Mouse (Mus musculus) hindbrain, embryonic 13.5 days (tissue): Measurements from ENCODE around the gene 2610528A11Rik. TPM values are rescaled to one million over a fixed set of nuclear protein-coding genes. Genes with fewer than 3 reads are reported as not detected.

Experiments
- ATAC-seq: fragments of 200-750 bp; cut with Nextera tagmentation; 2 replicates; pipeline ENCODE4 v1.8.0; 2017; ENCODE audit warnings: moderate TSS enrichment; ENCODE audit not compliant: low FRiP score
- H3K27ac ChIP-seq: fragments of 300-500 bp; sonication (generic); 2 replicates; pipeline ENCODE4 v1.5.1; 2015; ENCODE audit warnings: inconsistent platforms, mild to moderate bottlenecking, moderate library complexity
- H3K27me3 ChIP-seq: fragments of 300-500 bp; sonication (generic); 2 replicates; pipeline ENCODE4 v1.6.1; 2015; ENCODE audit warnings: mild to moderate bottlenecking, inconsistent platforms
- H3K36me3 ChIP-seq: fragments of 300-500 bp; sonication (generic); 2 replicates; pipeline ENCODE4 v1.6.1; 2015; ENCODE audit warnings: mild to moderate bottlenecking, inconsistent platforms
- H3K4me1 ChIP-seq: fragments of 300-500 bp; sonication (generic); replicated peaks from 2 replicates; pipeline ENCODE4 v1.6.1; 2015; ENCODE audit warnings: inconsistent platforms
- H3K4me2 ChIP-seq: fragments of 300-500 bp; sonication (generic); 2 replicates; pipeline ENCODE4 v1.6.1; 2015; ENCODE audit warnings: inconsistent platforms, mild to moderate bottlenecking, moderate library complexity
- H3K4me3 ChIP-seq: fragments of 300-500 bp; sonication (generic); 2 replicates; pipeline ENCODE4 v1.5.1; 2015; ENCODE audit warnings: mild to moderate bottlenecking, inconsistent platforms
- H3K9ac ChIP-seq: fragments of 300-500 bp; sonication (generic); 2 replicates; pipeline ENCODE4 v1.6.1; 2015; ENCODE audit warnings: mild to moderate bottlenecking, inconsistent platforms
- H3K9me3 ChIP-seq: fragments of 300-500 bp; sonication (generic); 2 replicates; pipeline ENCODE4 v1.6.1; 2016; ENCODE audit warnings: inconsistent platforms
- WGBS: fragments of 180-500 bp; shearing (Covaris S2); methylation state at CpG from one replicate; pipeline ENCODE4 v1.1.7; 2015; 5-methylcytosine and 5-hydroxymethylcytosine counted together
- polyA plus RNA-seq: library from polyadenylated mRNA; unstranded; fragments of >200 nt; fragmentation: Nextera tagmentation; extraction: Ambion mirVana; gene quantifications from 2 replicates; pipeline ENCODE4 v1.2.1, GENCODE M21; 2015

Gene 2610528A11Rik
- polyA plus RNA-seq, 1 experiment from 2014 or later: 0.47 TPM

DNA sequence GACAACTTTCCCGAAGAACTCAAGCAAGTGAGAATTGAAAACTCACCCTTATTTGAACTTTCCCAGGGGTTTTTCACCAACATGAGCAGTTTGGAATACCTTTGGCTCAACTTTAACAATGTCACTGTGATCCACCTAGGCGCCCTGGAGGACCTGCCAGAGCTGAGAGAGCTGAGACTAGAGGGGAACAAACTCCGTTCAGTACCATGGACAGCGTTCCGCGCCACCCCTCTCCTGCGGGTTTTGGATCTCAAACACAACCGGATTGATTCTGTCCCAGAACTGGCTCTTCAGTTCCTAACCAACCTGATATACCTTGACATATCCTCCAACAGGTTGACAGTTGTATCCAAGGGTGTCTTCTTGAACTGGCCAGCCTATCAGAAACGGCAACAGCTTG is 45.3 kb downstream of the 2610528A11Rik start:
- Histone ChIP-seq H3K27me3 (0 out of 2 replicates have a peak, but pooled peaks cover 3% of the 10 kb centered on the region), H3K4me2 (no peak overlapping the region), H3K9me3 (no peaks in the 10 kb centered on the region), H3K27ac (no peak overlapping the region), H3K9ac (no peak overlapping the region), H3K36me3 (no peaks in the 10 kb centered on the region), H3K4me1 (no peaks in the 10 kb centered on the region), H3K4me3 (no peak overlapping the region)
- WGBS: 21% methylated on average over 9 of the region's 9 CpGs
- ATAC-seq: no peak

DNA sequence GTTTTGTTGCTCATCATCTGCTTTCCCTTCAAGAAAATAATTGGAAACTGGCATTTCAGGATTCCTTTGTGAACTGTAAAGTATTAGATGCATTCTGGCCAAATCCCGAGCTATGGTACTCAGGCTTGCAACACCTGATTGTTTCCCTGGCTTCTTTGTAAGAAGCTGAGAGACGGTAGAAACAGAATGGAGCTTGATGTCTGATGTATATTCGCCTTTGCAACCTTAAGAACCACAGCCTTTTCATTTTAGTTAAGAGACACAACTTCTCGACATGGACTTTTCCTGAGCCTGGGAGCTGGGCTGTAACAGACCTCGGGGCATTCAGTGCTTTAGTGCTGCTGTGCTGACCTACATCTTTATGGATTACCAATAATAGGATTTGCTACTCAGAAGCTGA is 46.2 kb downstream of the 2610528A11Rik start, which contains the start of gene Lrit2:
TSS of gene Lrit2 (plus strand) at position 301 of the 400 bp plus-strand sequence.
- WGBS: 84% methylated on average over 5 of the region's 5 CpGs
- Histone ChIP-seq H3K27me3 (0 out of 2 replicates have a peak, but pooled peaks cover 3% of the 10 kb centered on the region), H3K27ac (no peak within 1 kb of the TSS), H3K36me3 (no peaks in the 10 kb centered on the region), H3K4me3 (no peak within 1 kb of the TSS), H3K9me3 (no peaks in the 10 kb centered on the region), H3K9ac (no peak within 1 kb of the TSS), H3K4me2 (no peak within 1 kb of the TSS), H3K4me1 (no peaks in the 10 kb centered on the region)
- no peak for ATAC-seq

DNA sequence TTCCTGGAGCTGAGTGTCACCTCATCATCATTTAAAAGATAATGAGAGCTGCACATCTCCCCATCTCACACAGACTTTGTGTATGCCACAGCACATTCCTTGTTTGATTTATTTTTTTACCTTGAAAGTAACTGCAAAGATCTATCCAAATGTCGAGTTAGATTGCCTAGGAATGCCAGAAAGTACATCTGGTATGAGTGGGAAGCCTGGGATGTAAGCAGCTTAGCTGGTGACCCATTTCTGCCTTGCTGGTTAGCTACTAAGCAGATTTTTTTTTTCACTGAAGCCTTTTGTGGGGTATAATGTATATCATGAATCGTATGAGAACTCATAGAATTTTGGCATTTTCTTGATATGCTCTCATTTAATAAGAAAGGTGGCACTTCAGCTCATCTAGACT is 47.2 kb downstream of the 2610528A11Rik start:
- H3K4me2 ChIP-seq: no peak overlapping the region
- H3K9ac ChIP-seq: no peak overlapping the region
- H3K27ac ChIP-seq: no peak overlapping the region
- H3K36me3 ChIP-seq: no peaks in the 10 kb centered on the region
- H3K4me1 ChIP-seq: no peaks in the 10 kb centered on the region
- no peak for ATAC-seq
- 0 out of 2 replicates have a peak, but pooled peaks cover 3% of the 10 kb centered on the region for H3K27me3 ChIP-seq
- no peaks in the 10 kb centered on the region for H3K9me3 ChIP-seq
- no peak overlapping the region for H3K4me3 ChIP-seq
- WGBS: 63% methylated on average over 2 of the region's 2 CpGs

DNA sequence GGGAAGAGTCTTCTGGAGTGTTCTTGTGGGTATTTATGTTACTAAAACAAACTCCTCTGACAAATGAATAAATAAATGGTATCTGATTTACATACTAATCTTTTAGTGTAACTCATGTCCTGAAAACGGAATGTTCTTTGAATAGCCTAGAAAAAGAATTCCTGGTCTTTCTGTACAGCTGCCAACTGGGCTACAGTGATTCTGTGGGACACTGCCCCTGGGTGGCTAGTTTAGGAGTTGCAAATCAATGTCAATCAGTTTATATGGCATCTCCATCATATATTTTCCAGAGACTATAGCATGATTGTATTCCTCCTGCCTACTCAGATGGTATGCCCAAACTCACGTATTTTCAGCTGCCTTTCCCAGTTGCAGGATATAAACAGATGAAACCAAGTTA is 49.0 kb downstream of the 2610528A11Rik start:
- no peaks in the 10 kb centered on the region for H3K36me3 ChIP-seq
- no peak for ATAC-seq
- WGBS: 68% methylated on average over 2 of the region's 2 CpGs
- no peak overlapping the region for H3K4me3 ChIP-seq
- no peak overlapping the region for H3K4me2 ChIP-seq
- no peaks in the 10 kb centered on the region for H3K9me3 ChIP-seq
- H3K4me1 ChIP-seq: no peaks in the 10 kb centered on the region
- H3K27me3 ChIP-seq: 0 out of 2 replicates have a peak, but pooled peaks cover 3% of the 10 kb centered on the region
- H3K9ac ChIP-seq: no peak overlapping the region
- H3K27ac ChIP-seq: no peak overlapping the region

Other genes with a start within 250 kb of the 2610528A11Rik start
- 84.1 and 85.5 TPM in 2 replicates for gene Ccser2, start 145.2 kb downstream of the 2610528A11Rik start, polyA plus RNA-seq
- gene Rgr, start 65.1 kb downstream of the 2610528A11Rik start, polyA plus RNA-seq: not detected in 2 replicates
- gene Lrit1, start 59.2 kb downstream of the 2610528A11Rik start, polyA plus RNA-seq: not detected in 2 replicates
- gene Lrit2, start 46.1 kb downstream of the 2610528A11Rik start, polyA plus RNA-seq: not detected in 2 replicates
- gene Cdhr1, start 15.7 kb downstream of the 2610528A11Rik start, polyA plus RNA-seq: 2.0 and 3.1 TPM in 2 replicates
- gene Ghitm, start 21.2 kb upstream of the 2610528A11Rik start, polyA plus RNA-seq: 196 and 199 TPM in 2 replicates